Mouse (Mus musculus) gastrocnemius, adult 18-20 months (tissue): ENCODE measurements around the gene Fam83e. TPM values are rescaled to one million over a fixed set of nuclear protein-coding genes. Genes with fewer than 3 reads are reported as not detected.

Source experiments
- DNase-seq: peaks from one replicate; pipeline ENCODE4 v3.0.0; 2021; ENCODE audit warnings: low spot score
- total RNA-seq, 2 experiments: library from RNA; stranded (reverse); gene quantifications; 2 replicates each; pipeline ENCODE4 v1.2.3; 2021

Gene Fam83e
- total RNA-seq, 2 experiments from 2014 or later, result 0.18 TPM; not detected in 1

GRCm38 (mm10) chr7:45739162-45739763 lies 18.3 kb downstream of the Fam83e start:
- peak; percentile 80 for DNase-seq

GRCm38 (mm10) chr7:45739820-45740219 lies 18.8 kb downstream of the Fam83e start:
- DNase-seq, result no peak

DNA sequence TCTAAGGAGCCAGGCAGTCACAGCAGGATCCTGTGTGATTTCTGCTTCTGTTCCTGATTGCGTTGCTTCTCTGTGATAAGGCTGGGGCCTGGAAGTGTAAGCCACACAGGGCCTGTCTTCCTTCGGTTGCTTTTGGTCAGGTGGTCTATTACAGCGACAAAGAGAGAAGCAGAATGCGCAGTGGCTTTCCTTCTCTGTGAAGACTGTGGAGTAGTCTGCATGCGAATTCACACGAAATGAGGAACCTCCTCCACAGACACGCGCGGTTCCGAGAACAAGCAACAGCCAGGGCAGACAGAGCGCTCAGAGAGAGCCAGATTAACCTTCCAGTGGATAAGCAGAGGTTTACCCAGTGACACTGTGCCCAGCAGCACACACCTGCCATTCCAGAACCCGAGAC lies 20.3 kb downstream of the Fam83e start:
- no peak for DNase-seq

GRCm38 (mm10) chr7:45741777-45742176 lies 20.8 kb downstream of the Fam83e start:
- DNase-seq, result no peak

- no peak for DNase-seq
These were observed 21.3 kb downstream of the Fam83e start for GRCm38 (mm10) chr7:45742338-45742737.

DNA sequence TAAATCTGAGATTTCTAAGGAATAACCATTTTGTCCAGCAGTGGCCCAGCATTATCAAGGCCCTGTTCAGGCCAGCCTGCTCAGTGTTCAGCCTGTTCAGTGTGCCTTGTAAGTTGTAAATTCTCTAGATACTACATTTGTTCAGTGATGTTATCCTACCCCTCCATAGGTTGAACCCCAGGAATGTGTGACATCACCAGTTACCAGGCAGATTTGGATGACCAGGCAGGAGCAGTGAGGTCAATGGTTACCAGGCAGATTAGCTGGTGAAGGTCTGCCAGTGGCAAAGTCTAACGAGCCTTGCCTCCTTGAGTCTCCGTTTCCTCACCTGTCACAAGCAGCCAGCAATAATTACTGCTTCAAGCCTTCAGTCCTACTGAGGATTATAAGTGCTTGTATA lies 23.4 kb downstream of the Fam83e start:
- DNase-seq, result peak; percentile 60

- no peak for DNase-seq
These were observed 25.5 kb downstream of the Fam83e start for GRCm38 (mm10) chr7:45746518-45746917.

DNA sequence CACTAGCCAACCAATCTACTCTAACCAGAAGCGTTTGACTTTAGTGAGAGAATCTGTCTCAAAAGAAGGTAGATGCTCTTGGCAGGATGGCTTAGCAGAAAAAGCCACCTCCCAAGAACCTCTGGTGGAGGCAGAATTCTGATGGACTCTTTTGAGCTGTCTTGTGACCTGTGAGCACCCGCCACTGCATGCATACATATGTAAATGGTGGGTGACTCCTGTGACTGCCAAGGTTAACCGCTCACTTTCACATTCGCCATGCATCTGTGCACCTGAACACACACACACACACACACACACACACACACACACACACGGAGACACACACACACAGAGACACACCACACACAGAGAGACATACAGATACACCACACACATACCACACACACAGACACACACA lies 26.4 kb downstream of the Fam83e start:
- no peak for DNase-seq

- DNase-seq, result no peak
These were observed 27.1 kb downstream of the Fam83e start for GRCm38 (mm10) chr7:45748110-45748509.

DNA sequence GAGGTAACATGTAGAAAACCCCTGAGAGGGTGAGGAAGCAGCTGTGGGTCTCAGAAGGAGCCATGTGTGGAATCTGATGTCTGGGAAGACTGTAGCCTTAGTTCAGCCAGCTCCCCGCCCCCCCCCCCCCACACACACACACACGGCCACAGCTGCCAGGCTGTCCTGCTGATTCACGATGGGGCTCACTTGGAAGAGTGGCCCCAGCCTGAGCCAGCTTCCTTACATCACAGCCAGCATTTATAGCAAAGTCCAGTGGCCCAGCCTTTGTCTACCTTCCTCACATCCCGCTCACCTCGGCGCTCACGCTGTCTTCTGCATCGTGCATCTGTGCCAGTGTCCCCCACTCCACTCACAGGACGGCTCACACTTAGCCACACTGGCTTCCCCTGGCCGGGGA lies 28.4 kb downstream of the Fam83e start:
- no peak for DNase-seq

DNA sequence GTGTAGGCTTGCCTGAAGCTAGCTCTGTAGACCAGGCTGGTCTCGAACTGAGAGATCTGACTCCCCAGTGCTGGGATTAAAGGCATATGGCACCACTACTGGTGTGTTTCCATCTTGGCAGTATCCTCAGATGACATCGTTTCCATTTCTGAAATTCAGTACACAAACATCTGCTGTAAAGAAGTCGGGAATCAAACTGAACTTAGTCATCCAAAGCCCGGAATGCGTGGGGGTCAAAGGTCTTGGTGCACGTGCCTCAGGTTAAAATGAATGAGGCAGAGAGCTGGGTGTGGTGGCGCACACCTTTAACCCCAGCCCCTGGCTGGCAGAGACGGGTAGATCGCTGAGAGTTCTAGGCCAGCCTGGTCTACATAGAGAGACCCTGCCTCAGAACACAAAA lies 29.1 kb downstream of the Fam83e start:
- DNase-seq, result no peak

DNA sequence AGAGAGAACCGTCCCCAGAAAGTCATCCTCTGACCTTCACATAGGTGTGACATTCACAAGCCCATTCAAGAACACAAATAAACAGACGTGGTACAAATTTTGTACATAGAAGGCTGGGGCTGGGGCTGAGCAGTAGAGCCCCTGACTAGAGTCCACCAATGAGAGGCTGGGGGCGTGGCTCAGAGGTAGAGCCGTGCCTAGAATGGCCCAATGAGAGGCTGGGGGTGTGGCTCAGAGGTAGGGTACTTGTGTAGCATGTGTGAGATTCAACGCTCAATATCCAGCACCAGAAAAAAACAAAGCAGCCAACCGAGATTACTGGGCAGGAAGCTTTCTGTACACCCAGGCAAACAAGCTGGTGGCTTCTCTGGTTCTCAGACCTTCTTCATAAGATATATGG lies 34.7 kb downstream of the Fam83e start:
- no peak for DNase-seq

DNA sequence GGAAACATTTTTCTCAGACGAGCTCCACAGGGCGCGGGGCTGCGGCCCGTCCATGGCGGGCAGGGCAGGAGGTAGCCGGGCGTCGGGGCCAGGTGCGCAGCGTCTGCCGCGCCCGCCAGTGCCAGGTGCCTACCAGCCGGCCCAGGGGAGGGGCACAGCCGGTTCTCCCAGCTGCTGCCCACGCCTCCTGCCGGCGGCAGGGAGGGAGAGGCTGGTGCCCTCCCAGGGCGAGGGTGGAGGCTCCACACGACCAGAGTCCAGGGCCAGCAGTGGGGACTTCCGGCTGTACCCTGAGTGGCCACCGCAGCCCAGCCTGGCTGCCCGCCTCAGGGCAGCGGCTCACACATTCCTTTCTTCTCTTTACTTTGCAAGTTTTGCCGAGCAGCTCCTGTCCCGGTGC lies 38.4 kb downstream of the Fam83e start:
- DNase-seq, result no peak

DNA sequence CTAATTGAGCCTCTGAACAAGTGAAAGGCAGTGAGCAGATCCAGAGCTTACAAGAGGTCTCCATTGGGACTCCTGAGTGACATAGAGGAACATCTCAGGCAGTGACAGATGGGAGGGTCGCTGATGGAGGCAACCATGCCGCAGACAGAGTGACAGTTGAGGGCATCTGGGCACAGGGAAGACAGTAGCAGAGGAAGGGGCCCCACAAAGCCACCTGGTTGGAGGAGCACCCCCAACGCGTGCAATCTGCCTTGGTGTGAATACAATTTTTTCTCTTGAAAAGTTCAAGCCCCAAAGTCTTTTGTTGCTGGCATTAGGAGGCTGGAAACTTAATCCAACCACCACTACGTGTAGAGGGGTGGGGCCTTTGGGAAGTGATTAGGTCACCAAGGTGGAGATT lies 39.1 kb downstream of the Fam83e start:
- no peak for DNase-seq

GRCm38 (mm10) chr7:45765995-45766394 lies 45.0 kb downstream of the Fam83e start:
- DNase-seq, result no peak

DNA sequence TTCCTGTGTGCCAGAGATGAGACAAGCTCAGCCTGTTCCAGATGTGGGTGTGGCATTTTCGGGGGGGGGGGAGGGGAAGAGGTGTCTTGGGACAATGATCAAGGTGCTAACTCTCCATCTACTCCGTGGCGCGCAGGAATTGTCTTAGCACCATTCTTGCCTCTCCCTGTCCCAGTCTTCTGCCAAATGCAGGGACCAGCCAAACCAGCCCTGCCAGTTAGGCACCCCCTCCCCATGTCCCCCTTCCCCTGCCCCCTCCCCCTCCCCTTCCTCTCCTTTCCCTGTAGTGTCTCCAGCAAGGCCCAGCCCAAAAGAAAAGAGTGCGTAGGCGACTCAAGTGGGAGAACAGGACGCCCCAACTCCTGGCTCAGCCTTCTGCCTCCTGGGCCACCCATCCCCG lies 45.8 kb downstream of the Fam83e start:
- DNase-seq, result no peak

- no peak for DNase-seq
These were observed 46.5 kb downstream of the Fam83e start for GRCm38 (mm10) chr7:45767500-45767899.

GRCm38 (mm10) chr7:45770427-45771082 lies 49.5 kb downstream of the Fam83e start:
- DNase-seq, result no peak

DNA sequence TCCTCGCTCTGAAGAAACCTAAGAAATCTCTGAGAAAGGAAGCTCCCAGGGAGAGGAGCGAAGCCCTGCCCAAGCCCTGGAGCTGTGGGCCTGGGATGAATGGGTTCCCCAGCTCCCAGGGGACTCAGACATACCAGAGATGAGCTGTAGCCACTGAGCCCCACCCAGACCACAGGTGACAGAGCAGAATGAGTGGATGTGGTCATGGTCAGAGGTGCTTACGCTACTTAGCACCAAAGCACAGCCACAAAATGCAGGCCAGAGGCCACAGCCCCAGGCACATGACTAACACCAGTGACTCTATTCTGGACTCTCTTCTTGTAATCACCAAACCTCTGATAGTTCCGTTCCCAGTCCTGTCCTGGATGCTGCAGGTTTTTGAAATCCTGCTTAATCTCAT lies 50.1 kb downstream of the Fam83e start:
- DNase-seq, result no peak

DNA sequence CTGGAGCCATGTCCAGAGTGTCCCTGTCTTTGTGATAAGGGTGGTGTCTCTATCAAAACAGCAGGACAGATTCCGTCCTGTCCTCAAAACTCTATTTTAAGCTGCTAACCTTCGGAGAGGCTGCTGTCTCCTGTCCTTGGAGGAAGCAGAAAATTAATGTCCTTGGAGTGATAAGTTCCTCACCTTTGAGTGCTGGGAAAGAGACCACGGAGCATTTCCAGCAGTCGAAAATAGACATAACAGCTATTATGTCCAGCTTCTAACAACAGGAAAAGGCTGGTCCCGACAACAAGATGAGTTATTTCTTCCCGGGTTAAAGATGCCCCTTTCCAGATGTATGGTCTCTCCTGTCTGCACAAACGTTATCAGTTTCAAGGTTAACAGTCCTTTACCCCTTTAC lies 54.2 kb downstream of the Fam83e start:
- DNase-seq, result no peak
